Mouse (Mus musculus): ENCODE results near the gene Kcng3.

DNA sequence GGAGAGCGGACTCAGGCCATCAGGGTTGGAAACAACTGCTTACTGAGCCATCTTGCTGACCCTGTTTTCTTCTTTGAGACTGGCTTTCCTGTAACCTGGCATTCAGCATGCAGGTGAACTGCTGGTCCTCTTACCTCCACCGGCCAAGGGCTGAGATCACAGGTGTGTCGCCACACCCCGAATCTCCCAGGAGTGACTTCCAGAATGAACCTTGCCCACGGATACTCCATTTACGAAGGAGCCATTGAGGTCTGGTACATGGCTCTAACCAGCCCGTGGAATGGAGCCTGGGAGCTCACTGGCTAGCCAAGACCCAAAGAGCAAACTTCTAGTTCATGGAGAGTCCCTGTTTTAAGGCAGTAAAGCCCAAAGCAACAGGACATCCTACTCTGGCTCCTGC is 15.7 kb upstream of the Kcng3 start:
- TF ChIP-seq CTCF (IDR thresholded peaks at IDR 0.05; ENCODE audit: extremely low read depth, insufficient read depth, insufficient read length, insufficient replicate concordance): no peak
- no peak for TF ChIP-seq POLR2A (IDR thresholded peaks at IDR 0.05; ENCODE audit: low read depth, low read length)

Data from spleen, adult 2 months (tissue).